Mouse (Mus musculus) spleen, embryonic (tissue): Measurements from ENCODE around the gene Fam208b.
"Not testable (repeated sequence)": the region's sequence is repeated elsewhere in the genome, so short reads cannot be mapped to it uniquely, and the experiment has no call there.

Experiments used
- CTCF ChIA-PET: fragments of 350-600 bp; sonication (Branson Sonifier 250); formaldehyde crosslinking; loops from one replicate; lab custom pipeline; 2022; lab: Charles Lee

Fam208b gene

DNA sequence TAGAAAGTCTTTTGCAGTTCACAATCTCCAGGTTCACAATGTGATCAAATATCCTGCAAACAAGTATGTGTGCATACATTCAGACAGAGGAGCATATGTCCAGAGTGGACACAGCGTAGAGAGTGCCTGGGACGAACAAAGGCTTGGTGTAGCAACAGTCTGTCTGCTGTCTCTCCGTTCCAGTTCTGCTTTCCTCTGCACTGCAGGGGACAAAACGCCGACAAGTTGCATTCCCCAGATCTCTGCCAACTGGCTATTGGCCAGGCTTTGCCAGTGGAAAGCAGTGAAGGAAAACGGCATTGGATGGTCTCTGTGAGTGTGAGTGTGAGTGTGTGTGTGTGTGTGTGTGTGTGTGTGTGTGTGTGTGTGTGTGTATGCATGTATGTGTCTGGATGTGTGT lies 87.4 kb downstream of the Fam208b start:
- CTCF ChIA-PET = interaction anchor here (0.7 kb wide), 1 partner anchor 14 kb away, joined by 3 read pairs; the partner anchor contains the start of gene Gdi2

- CTCF ChIA-PET = not testable (repeated sequence)
Measured at GRCm38 (mm10) chr13:3519994-3520393, 90.9 kb downstream of the Fam208b start.

GRCm38 (mm10) chr13:3519357-3519756 lies 91.6 kb downstream of the Fam208b start:
- CTCF ChIA-PET = interaction anchor here (0.7 kb wide), 1 partner anchor 17 kb away, joined by 3 read pairs; no protein-coding TSS in a partner anchor
